Mouse (Mus musculus): Measurements from ENCODE around the gene Rnf183. TPM values are rescaled to one million over a fixed set of nuclear protein-coding genes. Genes with fewer than 3 reads are reported as not detected.

Rnf183 gene
- polyA plus RNA-seq (2017; shearing (Covaris generic)): 1 to 10 TPM in 1 of 2 experiments, not detected in 1; 2.0 TPM

DNA sequence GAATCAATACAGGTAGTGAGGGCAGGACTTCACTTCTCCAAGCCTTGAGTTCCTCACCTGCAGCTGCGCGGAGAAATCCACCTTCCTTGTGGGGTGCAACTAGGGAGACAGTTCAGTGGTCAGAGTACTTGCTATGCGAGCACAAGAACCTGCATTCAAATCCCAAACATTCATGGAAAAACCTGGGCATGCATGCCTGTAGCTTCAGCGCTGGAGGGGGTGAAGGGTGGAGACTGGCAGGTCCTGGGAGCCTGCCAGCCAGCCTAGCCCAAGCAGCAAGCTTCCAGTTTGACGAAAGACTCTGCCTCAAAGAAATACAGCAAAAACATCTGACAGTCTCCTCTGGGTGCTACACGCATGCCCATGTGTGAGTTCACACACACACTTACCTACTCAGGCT lies at the start of gene Rnf183:
TSS of gene Rnf183 (minus strand) at position 172 of the 400 bp plus-strand sequence.

DNA sequence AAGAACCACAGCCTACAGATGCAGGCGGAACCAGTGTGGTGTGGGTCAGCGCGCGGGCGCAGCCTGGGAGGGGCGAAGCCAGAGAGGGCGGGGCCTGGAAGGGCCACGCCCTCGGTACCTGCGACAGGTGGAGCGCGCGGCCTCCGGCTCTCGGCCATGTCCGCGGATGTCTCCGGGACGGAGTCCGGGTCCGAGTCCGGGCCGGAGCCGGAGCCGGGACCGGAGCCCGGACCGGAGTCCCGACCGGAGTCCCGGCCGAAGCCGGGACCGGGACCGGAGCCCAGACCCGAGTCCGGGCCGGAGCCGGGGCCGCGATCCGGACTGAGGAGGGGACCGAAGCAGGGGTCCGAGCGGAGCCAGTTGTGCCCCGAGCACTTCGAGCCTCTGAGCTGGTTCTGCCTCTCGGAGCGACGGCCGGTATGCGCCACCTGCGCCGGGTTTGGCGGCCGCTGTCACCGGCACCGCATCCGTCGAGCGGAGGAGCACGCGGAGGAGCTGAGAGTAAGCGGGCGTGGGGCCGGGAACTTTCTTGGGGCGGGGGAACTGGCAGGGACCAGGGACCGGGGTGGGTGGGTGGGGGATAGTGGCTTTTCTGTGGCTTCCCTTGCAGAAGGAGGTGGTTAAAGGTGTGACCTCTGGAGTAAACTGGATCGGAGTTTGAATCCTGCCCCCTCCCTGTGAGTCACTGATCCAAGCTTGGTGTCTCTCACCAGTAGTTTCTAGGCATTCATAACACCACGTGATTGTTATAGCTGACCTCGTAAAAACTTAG lies 45.1 kb upstream of the Rnf183 start, which contains the start of gene Bspry:
TSS of gene Bspry (plus strand) at position 117 of the 772 bp plus-strand sequence.

DNA sequence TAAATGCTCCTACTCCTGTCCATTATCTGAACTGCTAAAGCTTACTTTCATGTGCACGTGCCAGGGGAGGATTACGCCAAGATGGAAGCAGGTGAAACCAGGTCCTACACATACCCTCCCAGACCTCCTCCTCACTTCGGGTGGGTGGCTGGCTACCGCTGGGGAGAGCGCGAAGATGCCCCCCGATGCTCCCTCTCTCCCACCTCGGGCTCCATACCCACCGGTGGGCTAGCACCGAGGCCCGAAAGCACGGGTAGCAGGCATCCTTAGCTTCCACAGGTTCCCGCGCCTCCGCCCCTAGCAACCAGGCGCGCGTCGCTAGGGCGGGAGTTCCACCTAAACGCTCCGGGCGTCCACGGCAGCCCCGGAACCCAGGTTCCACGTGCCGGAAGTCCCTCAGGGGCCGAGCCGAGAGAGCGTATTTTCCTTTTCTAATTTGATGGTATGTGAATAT lies 35.6 kb upstream of the Rnf183 start, which contains the start of gene Wdr31:
TSS of gene Wdr31 (minus strand) at position 299 of the 454 bp plus-strand sequence.

DNA sequence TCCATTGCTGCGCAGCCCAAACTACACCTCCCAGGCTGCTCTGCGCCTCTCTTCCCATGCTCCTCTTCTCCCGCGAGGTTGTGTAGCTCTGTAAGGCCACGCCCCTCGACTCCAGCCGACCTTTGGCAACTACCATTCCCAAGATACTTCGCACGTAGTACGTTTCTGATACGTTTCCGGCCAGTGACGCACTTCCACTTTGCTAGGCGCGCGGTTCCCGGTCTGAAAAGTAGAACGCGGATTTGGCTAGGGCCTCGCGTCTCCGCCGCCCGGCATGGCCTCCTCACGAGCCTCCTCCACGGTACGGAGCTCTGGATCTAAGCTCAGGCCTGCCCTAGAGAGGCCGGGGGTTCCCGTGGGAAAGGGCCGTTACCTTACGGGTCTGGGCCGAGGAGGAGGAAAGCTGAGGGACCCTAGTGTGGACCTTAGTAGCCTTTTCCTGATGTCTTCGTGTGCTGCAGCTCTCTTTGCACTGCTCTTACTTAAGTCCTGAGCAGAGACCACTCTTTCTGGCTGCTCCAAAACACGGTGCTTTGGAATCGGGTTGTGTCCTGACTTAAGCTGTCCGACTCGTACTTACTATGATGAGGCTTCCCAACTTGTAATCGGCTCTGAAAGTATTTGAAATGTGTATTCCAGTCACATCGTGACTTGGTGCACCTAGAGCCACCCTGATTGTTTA lies 26.3 kb downstream of the Rnf183 start, which contains the start of the genes Cdc26 and Prpf4:
TSS of gene Cdc26 (minus strand) at position 42 of the 682 bp plus-strand sequence.
TSS of gene Prpf4 (plus strand) at position 197 of the 682 bp plus-strand sequence.

Other genes starting within 250 kb of the Rnf183 start
- gene Zfp37, start 204.2 kb downstream of the Rnf183 start, polyA plus RNA-seq (2017; shearing (Covaris generic)): 1 to 10 TPM in 1 of 2 experiments, under 1 TPM in 1; 0.58 to 1.9 TPM
- 10 to 100 TPM; 14.9 to 26.6 TPM for gene Slc31a2, start 172.7 kb downstream of the Rnf183 start, polyA plus RNA-seq (2017; shearing (Covaris generic))
- gene Fkbp15, start 74.7 kb downstream of the Rnf183 start, polyA plus RNA-seq (2017; shearing (Covaris generic)): 10 to 100 TPM; 54.0 to 74.7 TPM
- 10 to 100 TPM in 1 of 2 experiments, 1 to 10 TPM in 1; 6.5 to 10.1 TPM for gene Slc31a1, start 74.5 kb downstream of the Rnf183 start, polyA plus RNA-seq (2017; shearing (Covaris generic))
- 10 to 100 TPM; 89.8 to 97.3 TPM for gene Cdc26, start 26.6 kb downstream of the Rnf183 start, polyA plus RNA-seq (2017; shearing (Covaris generic))
- gene Prpf4, start 26.5 kb downstream of the Rnf183 start, polyA plus RNA-seq (2017; shearing (Covaris generic)): 10 to 100 TPM; 23.4 to 26.0 TPM
- gene Wdr31, start 35.6 kb upstream of the Rnf183 start, polyA plus RNA-seq (2017; shearing (Covaris generic)): 1 to 10 TPM in 1 of 2 experiments, under 1 TPM in 1; 0.70 to 9.4 TPM
- gene Bspry, start 44.8 kb upstream of the Rnf183 start, polyA plus RNA-seq (2017; shearing (Covaris generic)): 1 to 10 TPM; 6.5 to 7.1 TPM
- gene Hdhd3, start 68.2 kb upstream of the Rnf183 start, polyA plus RNA-seq (2017; shearing (Covaris generic)): 1 to 10 TPM in 1 of 2 experiments, under 1 TPM in 1; 0.60 to 3.2 TPM
- gene Alad, start 84.7 kb upstream of the Rnf183 start, polyA plus RNA-seq (2017; shearing (Covaris generic)): 10 to 100 TPM; 59.0 to 59.1 TPM
- 10 to 100 TPM; 25.4 to 26.2 TPM for gene Pole3, start 89.8 kb upstream of the Rnf183 start, polyA plus RNA-seq (2017; shearing (Covaris generic))
- under 1 TPM in 1 of 2 experiments, not detected in 1; 0.21 TPM for gene 4933430I17Rik, start 90.1 kb upstream of the Rnf183 start, polyA plus RNA-seq (2017; shearing (Covaris generic))
- gene Rgs3, start 124.6 kb upstream of the Rnf183 start, polyA plus RNA-seq (2017; shearing (Covaris generic)): 100 to 1,000 TPM in 1 of 2 experiments, 10 to 100 TPM in 1; 73.6 to 122 TPM

Measured in inflammation-experienced regulatory T-cells (primary cell).